16 mouse cellular contexts compared by ENCODE assay signal in genomic region chr9:53290006-53290405, GRCm38 (mm10). TPM values are rescaled to one million over a fixed set of nuclear protein-coding genes. Genes with fewer than 3 reads are reported as not detected.
"Had no signal": no experiment of that assay in that cellular context is flagged by ENCODE, and none has a peak within 500 bp of the region (broad histone marks: within the 10 kb centered on the region; RNA-seq: fewer than 3 reads in every experiment).

No protein-coding gene starts in this region.

- H3K9me3 ChIP-seq: midbrain, embryonic 10.5 days; midbrain, embryonic 12.5 days; neural tube, embryonic 12.5 days; stomach, embryonic 15.5 days had no signal

- H3K4me3 ChIP-seq: midbrain, embryonic 10.5 days; midbrain, embryonic 12.5 days; neural tube, embryonic 12.5 days; stomach, embryonic 15.5 days had no signal

- H3K9ac ChIP-seq: liver, embryonic 14.5 days; lung, embryonic 14.5 days; midbrain, embryonic 12.5 days; neural tube, embryonic 12.5 days; stomach, embryonic 15.5 days had no signal

- H3K36me3 ChIP-seq: midbrain, embryonic 10.5 days; midbrain, embryonic 12.5 days; neural tube, embryonic 12.5 days; stomach, embryonic 15.5 days had no signal

- H3K27ac ChIP-seq: liver, embryonic 14.5 days; midbrain, embryonic 10.5 days; midbrain, embryonic 12.5 days; neural tube, embryonic 12.5 days; stomach, embryonic 15.5 days; stomach, postnatal 0 days had no signal

- DNase-seq: lung, adult 18-20 months; lung, embryonic 14.5 days; lung, postnatal 4 days; midbrain, embryonic 14.5 days; right cerebral cortex, postnatal 14 days; thymus, adult 2 months; thymus, postnatal 14 days; thymus, postnatal 36 days had no signal

- H3K27me3 ChIP-seq: midbrain, embryonic 12.5 days; neural tube, embryonic 12.5 days; stomach, embryonic 15.5 days had no signal

- H3K4me2 ChIP-seq: lung, embryonic 14.5 days; midbrain, embryonic 12.5 days; neural tube, embryonic 12.5 days; stomach, embryonic 15.5 days had no signal

- H3K4me1 ChIP-seq: midbrain, embryonic 10.5 days; midbrain, embryonic 12.5 days; neural tube, embryonic 12.5 days; stomach, embryonic 15.5 days had no signal

RNA-seq across cellular contexts. Expression of gene Exph5, which starts 11.5 kb away (rescaled TPM):
- total RNA-seq: megakaryocyte-erythroid progenitor cell, adult 5-6 weeks; monocyte, adult 5-6 weeks had no signal
